Mouse (Mus musculus) lung, embryonic 14.5 days (tissue): ENCODE measurements at regions not wholly inside any gene's neighbourhood (a gene's known extent, or its start where the extent isn't known, plus 50 kb on each side); places are given as distances from the start of the nearest gene placed in this dataset.

ENCODE experiments used
- ATAC-seq: fragments of 200-750 bp; cut with Nextera tagmentation; 2 replicates; pipeline ENCODE4 v1.8.0; 2017; ENCODE audit warnings: mild to moderate bottlenecking, moderate TSS enrichment, moderate library complexity; ENCODE audit not compliant: insufficient read depth
- DNase-seq: peaks from one replicate; pipeline ENCODE4 v3.0.0-alpha.2; 2015
- H3K27ac ChIP-seq: fragments of 300-500 bp; sonication (generic); 2 replicates; pipeline ENCODE4 v1.5.1; 2014; ENCODE audit warnings: low read depth, mild to moderate bottlenecking, moderate library complexity
- H3K27me3 ChIP-seq: fragments of 300-500 bp; sonication (generic); 2 replicates; pipeline ENCODE4 v1.6.1; 2014; ENCODE audit warnings: low read length, control low read depth; ENCODE audit not compliant: insufficient read depth
- H3K36me3 ChIP-seq: fragments of 300-500 bp; sonication (generic); 2 replicates; pipeline ENCODE4 v1.6.1; 2014; ENCODE audit warnings: control low read depth; ENCODE audit not compliant: insufficient read depth
- H3K4me1 ChIP-seq: fragments of 300-500 bp; sonication (generic); 2 replicates; pipeline ENCODE4 v1.6.1; 2014; ENCODE audit warnings: antibody characterized with exemption, control low read depth; ENCODE audit not compliant: insufficient read depth
- H3K4me2 ChIP-seq: fragments of 300-500 bp; sonication (generic); 2 replicates; pipeline ENCODE4 v1.6.1; 2014; ENCODE audit warnings: mild to moderate bottlenecking
- H3K4me3 ChIP-seq: fragments of 300-500 bp; sonication (generic); 2 replicates; pipeline ENCODE4 v1.5.1; 2014; ENCODE audit warnings: low read depth, low read length
- H3K9ac ChIP-seq: fragments of 300-500 bp; sonication (generic); 2 replicates; pipeline ENCODE4 v1.6.1; 2014
- H3K9me3 ChIP-seq: fragments of 300-500 bp; sonication (generic); 2 replicates; pipeline ENCODE4 v1.6.1; 2016; ENCODE audit warnings: low read depth, low read length, control low read depth
- CTCF ChIP-seq: IDR thresholded peaks from 2 replicates; pipeline ENCODE4 v1.5.1; 2016; ENCODE audit warnings: antibody characterized with exemption, low read depth
- WGBS: fragments of 180-500 bp; shearing (Covaris S2); extraction: QIAGEN DNeasy Blood & Tissue Kit; methylation state at CpG from one replicate; pipeline ENCODE4 v1.1.7; 2014; 5-methylcytosine and 5-hydroxymethylcytosine counted together

DNA sequence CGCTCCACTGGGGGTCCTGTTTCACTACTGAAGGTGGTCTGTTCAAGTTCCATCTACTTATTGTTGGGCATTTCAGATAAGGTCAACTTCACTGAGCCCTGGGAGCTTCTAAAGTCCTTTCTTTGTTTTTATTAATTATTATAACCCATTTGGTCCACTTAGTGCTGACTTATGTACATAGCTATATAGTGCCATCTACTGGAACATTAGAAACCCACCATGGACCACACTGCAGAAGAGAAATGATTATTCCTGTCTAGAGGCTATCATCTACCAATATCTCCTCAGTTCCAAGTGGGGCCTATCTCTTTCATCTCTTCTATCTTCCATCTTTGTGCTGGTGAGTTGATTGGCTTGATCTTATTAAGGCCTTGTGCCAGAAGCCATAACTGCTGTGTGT lies 294.8 kb downstream of the Gm9008 start:
- 0 out of 2 replicates have a peak, but pooled peaks have one; percentile 8 for TF ChIP-seq CTCF
- H3K4me1 ChIP-seq, result no peaks in the 10 kb centered on the region
- WGBS, result 88% methylated on average over 1 of the region's 1 CpGs
- no peak overlapping the region for H3K4me2 ChIP-seq
- no peaks in the 10 kb centered on the region for H3K27me3 ChIP-seq
- H3K27ac ChIP-seq, result no peak overlapping the region
- no peak overlapping the region for H3K4me3 ChIP-seq
- peak; percentile 8 for DNase-seq
- ATAC-seq, result no peak
- H3K36me3 ChIP-seq, result no peaks in the 10 kb centered on the region
- no peaks in the 10 kb centered on the region for H3K9me3 ChIP-seq
- no peak overlapping the region for H3K9ac ChIP-seq
